Mouse (Mus musculus) 3T3-L1 (cell line): Measurements from ENCODE around the gene Nmur1.
A peak's percentile ranks its signal among the peaks of the same experiment; 100 is the strongest.

Source experiments
- DNase-seq: peaks from one replicate; pipeline ENCODE4 v3.0.0-alpha.2; 2015; ENCODE audit warnings: low read depth, low spot score

Nmur1 gene

DNA sequence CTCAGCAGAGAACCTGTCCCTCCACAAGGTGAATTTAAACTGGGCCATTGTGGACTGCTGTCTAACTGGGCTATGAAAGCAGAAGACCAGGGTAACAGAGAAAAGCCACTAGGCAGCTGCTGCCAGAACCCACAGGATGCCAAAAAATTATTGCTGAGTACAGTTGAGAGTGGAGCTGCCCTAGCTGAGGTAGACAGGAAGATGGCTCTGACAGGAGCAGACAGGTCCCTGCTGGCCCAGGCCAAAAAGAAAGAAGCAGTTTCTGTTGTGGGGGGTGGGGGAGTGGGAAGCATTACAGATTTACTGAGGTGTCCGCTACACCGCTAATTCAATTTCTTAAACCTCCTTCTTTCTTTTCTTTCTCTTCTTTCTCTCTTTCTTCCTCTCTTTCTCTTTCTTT is 16.6 kb downstream of the Nmur1 start:
- DNase-seq = no peak

DNA sequence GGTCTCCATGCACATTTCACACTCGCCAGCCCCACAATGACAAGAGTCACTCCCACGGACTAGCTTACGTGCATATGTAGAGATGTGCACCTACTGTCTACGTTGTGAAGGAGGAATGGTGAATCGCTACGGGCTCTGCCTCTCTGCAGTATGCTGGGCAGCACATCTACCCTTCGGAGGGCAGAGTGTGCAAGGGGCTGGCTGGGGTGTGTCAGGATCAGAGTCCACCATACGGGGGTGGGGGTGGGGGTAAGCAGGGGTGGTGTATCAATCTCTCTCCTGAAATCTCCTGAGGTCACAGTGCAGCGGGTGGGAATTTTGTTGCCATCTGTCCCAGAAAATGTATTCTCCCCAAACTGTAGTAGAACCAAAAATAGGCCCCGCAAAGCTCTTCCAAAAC is 17.5 kb downstream of the Nmur1 start:
- DNase-seq = no peak

- no peak for DNase-seq
Measured at GRCm38 (mm10) chr1:86406914-86407313, 19.1 kb downstream of the Nmur1 start.

- peak; percentile 57 for DNase-seq
Measured at GRCm38 (mm10) chr1:86406313-86406712, 19.7 kb downstream of the Nmur1 start.

DNA sequence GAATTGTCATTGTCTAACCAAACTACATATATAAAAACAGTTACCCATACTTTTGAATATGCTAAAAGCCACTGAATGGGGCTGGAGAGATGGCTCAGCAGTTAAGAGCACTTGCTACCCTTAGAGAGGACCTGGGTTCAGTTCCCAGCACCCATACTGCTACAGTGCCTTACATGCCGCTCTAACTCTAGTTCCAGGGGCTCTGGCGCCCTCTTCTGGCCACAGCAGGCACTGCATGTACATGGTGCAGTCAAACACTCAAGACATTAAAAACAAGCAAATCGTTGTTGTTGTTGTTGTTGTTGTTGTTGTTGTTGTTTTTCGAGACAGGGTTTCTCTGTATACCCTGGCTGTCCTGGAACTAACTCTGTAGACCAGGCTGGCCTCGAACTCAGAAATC is 21.2 kb downstream of the Nmur1 start:
- DNase-seq = no peak

DNA sequence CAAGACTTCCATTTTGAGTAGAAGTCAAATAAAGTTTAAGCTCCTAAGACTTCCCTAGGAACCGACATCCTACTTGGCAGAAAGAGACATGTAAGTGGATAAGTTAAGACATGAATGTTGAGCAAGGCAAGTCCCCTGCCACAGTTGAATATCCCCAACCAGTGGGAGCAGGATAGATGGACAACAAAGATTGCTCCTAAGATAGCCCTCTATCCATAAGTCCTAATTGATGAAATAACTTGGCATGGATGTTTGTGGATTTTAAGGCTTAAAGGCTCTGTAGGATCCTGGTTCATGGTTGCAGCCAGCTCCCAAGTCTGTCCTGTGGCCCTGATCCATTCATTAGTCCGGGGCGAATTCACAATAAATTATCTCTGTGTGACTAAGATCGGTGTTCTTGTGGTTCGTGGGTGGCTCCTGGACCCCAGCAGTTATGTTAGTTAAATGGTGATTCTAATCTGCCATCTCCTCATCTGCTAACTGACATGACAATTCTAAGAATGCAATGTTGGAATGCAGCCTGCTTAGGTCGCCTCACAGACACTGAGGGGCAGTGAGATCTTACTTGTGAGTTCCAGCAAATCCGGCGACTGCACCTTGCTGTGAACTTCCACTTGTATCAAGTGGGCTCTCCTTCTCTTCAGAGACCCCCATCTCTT is 25.8 kb downstream of the Nmur1 start:
- peak; percentile 32 for DNase-seq

- DNase-seq = no peak
Measured at GRCm38 (mm10) chr1:86399322-86399721, 26.7 kb downstream of the Nmur1 start.

GRCm38 (mm10) chr1:86398222-86398621 is 27.8 kb downstream of the Nmur1 start:
- DNase-seq = no peak

GRCm38 (mm10) chr1:86397621-86398020 is 28.4 kb downstream of the Nmur1 start:
- DNase-seq = no peak

DNA sequence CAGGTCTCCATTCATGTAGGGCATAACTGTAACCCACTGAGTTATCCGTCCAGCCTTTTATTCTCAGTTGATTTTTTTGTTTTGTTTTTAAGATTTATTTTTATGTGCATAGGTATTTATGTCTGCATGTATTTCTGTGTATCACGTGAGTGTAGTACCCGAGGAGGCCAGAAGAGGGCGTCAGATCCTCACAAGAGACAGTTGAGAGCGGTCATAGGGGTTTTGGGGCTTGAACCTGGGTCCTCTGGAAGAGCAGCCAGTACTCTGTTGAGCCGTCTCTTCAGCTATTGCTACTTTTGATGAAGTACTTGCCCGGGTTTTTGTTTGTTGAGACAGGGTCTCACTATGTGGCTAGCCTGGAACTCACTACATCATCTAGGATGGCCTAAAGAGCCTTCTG is 30.1 kb downstream of the Nmur1 start:
- DNase-seq = no peak

DNA sequence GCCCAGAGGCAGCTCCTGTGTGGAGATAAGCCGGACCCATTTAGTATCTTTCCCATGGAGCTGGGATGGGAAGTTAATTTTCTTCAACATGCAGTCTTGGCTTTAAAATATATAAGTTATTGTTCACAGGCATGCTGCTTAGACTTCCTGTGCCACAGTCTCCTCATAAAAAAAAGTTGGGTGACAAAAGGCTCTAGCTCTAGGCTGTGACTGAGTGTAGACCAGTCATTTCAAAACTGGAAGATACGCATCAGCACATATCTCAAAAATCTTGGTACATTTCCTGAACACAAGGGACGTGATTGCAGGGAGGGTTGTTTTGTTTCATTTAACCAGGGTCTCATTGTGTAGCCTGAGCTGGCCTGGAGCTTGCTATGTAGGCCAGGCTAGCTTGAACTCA is 31.8 kb downstream of the Nmur1 start:
- no peak for DNase-seq

GRCm38 (mm10) chr1:86393219-86393618 is 32.8 kb downstream of the Nmur1 start:
- no peak for DNase-seq

- DNase-seq = no peak
Measured at GRCm38 (mm10) chr1:86391425-86391824, 34.6 kb downstream of the Nmur1 start.

- DNase-seq = peak; percentile 79
Measured at GRCm38 (mm10) chr1:86389230-86389629, 36.8 kb downstream of the Nmur1 start.

DNA sequence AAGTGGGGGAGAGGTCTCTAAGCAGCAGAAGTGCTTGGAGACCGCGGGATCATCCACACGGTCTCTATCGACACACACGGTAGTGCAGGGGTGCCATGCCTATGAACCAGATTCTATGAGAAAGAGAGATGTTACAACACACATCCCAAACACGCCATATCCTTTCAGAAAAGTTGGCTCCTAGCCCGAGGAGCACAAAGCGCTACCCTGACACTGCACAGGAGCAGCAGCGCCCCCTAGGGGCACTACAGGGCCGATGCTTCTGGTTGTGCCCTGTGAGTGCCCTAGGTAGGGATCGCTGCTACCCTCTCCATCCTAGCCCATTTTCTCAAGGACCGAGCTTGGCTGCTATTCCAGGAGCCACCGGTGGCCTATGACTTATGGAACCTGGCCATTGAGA is 45.0 kb downstream of the Nmur1 start:
- peak; percentile 44 for DNase-seq

- no peak for DNase-seq
Measured at GRCm38 (mm10) chr1:86379161-86379569, 46.9 kb downstream of the Nmur1 start.

DNA sequence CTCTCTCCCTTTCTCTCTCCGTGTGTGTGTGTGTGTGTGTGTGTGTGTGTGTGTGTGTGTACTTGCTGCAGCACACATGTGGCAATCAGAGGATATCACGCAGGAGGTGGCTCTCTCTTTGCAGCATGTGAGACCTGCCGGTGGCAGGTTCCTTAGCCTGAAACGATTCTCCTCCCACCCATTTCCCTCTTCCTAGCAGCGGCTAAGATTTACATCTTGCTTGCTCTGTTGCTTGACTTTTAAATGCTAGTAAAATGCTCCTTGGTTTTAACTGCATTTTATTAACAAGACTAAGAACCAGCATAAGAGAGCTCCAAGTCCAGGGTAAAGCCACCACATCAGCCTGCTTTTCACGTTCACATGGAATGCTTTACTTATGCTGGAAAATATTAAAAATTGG is 47.4 kb downstream of the Nmur1 start:
- no peak for DNase-seq

GRCm38 (mm10) chr1:86376354-86376753 is 49.7 kb downstream of the Nmur1 start:
- peak; percentile 67 for DNase-seq

DNA sequence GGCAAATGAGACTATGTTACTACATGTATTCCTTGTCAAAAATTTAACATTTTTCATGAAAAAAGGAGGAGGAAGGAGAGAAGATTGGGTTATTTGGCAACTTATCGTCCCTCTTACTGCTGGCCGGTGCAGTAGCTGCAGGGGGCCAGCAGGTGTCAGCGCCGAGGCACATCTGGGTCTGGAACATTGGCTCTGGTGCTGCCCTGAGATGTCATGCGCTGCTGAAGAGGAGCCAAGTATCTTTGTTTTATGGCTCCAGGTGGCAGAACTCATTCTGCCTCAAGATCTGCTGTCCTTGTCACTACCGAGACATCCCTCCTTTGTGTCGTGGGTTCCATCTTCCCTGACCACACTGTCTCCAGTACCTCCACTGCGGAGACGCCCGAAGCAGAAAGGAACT is 54.0 kb downstream of the Nmur1 start:
- peak; percentile 74 for DNase-seq

- DNase-seq = no peak
Measured at GRCm38 (mm10) chr1:86368086-86368485, 57.9 kb downstream of the Nmur1 start.

GRCm38 (mm10) chr1:86363671-86364070 is 62.4 kb downstream of the Nmur1 start:
- DNase-seq = peak; percentile 66

GRCm38 (mm10) chr1:86361852-86362615 is 64.0 kb downstream of the Nmur1 start:
- DNase-seq = no peak

DNA sequence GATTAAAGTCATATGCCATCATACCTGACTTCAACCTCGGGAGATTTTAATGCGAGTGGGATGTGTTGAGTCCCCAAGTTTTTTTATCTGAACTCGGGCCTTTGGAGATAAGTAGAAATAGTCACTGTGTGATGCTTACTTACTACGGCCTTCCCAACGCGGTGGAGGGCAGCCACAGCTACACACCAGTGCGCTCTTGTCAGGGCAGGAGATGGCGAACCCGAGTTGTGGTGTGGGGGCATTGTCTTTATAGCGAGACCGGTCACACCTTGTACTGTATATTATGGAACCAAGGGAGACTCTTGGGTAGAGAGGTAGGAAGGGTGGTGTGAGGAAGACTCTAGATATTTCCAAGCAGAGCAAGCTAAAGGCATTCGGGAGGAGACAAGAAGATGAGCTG is 65.6 kb downstream of the Nmur1 start:
- DNase-seq = peak; percentile 31
